Mouse (Mus musculus): ENCODE measurements around the gene Gm17689.

GRCm38 (mm10) chr9:36582535-36582934 lies at the start of gene Gm17689:
- TF ChIP-seq CTCF (IDR thresholded peaks at IDR 0.05; ENCODE audit: low read depth) (no peak), EP300 (IDR thresholded peaks at IDR 0.05; ENCODE audit: low read depth) (no peak)

All from liver, postnatal 0 days (tissue).